Mouse (Mus musculus) spleen, embryonic (tissue): ENCODE measurements around the gene Cxcl9.

ENCODE experiments used
- CTCF ChIA-PET: fragments of 350-600 bp; sonication (Branson Sonifier 250); formaldehyde crosslinking; loops from one replicate; lab custom pipeline; 2022; lab: Charles Lee

The Cxcl9 gene

DNA sequence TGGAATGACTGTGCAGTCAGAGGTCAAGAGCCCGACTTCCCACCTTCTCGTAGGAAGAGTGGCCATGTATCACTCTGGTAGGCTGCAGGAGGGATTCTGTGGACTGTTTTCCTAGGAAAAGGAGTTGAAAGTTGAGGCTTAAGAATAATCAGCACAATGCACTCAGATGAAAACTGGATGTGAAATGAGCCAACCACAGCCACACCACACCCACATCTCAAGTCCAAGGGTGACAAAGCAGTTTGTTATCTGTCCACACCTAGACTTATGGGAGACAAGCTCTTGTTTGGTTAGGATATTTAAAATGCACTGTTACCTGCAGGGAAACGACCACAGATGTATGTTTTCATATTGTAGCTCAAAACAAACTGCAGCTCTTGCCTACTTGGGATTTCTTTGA is 44.8 kb downstream of the Cxcl9 start:
- CTCF ChIA-PET, result interaction anchor here (0.6 to 0.9 kb wide), 3 partner anchors 12 to 199 kb away, joined by 4 to 6 read pairs (median 4); no protein-coding TSS in a partner anchor

DNA sequence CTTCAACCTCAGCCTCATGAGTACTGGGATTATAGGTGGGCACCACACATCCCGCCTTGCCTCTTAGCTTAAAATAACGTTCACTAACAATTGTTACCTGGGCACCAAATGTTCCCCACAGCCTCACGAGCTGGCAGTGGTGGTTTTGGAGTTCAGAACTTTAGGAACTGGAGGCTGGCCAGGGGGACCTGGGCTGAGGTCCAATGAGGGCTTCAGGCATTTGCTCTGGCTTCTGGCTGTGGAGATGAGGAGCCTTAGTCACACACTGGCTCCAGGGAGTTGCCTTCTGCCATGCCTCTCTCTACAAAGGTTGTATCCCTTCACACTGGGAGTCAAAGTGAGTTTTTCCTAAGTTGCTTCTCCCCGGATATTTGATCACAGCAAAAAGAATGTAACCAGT is 45.3 kb downstream of the Cxcl9 start:
- CTCF ChIA-PET, result interaction anchor here (0.9 kb wide), 1 partner anchor 30 kb away, joined by 4 read pairs; no protein-coding TSS in a partner anchor

DNA sequence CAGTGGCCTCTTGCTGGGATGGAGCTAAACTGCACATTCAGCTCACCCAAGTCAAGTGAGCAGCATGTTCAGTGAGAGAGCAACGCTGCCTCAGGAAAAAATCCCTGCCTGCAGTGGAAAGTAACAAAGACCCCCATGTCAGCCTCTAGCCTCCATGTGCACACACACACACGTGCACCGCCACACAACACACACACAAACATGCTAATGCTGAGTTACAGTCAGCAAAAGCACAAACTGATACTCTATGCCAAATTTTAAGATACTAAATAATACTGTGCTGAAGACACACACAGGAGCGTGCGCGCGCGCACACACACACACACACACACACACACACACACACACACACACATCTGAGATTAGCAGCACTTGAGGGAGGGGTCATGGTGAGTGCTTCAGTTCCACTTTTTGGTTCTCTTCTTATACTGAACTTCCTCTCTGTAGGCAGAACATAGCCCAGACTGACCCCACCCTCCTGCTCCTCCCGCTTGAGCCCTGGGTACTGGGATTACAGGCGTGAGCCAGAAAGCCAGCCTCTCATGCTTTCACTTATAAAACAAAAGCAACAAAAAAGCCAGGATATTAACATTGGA is 48.8 kb downstream of the Cxcl9 start:
- CTCF ChIA-PET, result interaction anchor here (0.6 to 0.9 kb wide), 2 partner anchors 31 to 1997 kb away, joined by 3 read pairs; no protein-coding TSS in a partner anchor

DNA sequence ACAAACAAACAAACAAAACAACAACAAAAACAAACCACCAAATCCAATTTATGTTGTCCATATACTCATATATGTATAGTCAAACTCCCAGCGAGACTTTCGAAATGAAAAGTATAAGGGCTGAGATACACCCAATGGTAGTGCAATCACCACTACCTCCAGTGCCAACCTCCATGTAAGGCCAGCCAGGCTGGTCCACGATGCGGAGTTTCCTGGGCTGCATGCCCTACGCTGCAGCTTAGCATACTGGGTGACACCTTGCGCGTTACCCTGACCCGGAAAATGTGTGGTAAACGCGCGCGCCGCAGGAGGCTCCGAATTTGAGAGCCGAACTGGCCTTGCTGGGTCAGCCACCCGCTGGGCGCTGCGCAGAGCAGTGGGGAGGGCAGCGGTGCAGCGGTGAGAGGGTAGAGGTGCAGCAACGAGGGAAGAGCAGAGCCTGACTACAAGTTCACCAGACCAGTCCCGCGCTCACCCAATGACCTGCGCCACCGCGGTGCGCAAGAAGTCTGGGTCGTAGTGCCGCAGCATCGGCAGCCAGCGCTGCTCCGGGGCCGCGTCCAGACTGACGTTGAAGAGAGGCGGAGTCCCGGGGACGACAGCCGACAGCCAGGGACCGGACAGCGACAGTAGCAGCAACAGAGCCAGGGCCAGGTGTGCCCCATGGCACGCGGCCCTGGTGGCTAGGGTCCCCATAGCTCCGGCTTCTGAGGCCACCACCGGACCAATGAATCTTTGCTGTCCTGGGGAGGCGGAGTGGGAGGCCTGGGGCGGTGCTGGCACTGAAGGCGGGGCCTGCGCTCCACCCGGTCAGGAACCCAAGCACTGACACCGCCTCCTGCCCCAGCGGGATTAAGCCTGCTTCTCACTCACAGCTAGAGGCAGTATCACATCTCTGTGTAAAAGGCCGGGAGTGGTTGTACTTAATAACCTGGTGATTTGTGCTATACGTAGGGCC is 50.2 kb downstream of the Cxcl9 start, which contains the start of gene Naaa:
Gene Naaa (minus strand): TSS at position 734 of the 958 bp plus-strand sequence.
- CTCF ChIA-PET, result interaction anchor here (0.9 kb wide), 1 partner anchor 32 kb away, joined by 3 read pairs; no protein-coding TSS in a partner anchor
